Mouse (Mus musculus) liver, embryonic 15.5 days (tissue): ENCODE measurements around the gene Cypt15. TPM values are rescaled to one million over a fixed set of nuclear protein-coding genes. Genes with fewer than 3 reads are reported as not detected.
"Not testable (repeated sequence)": the region's sequence is repeated elsewhere in the genome, so short reads cannot be mapped to it uniquely, and the experiment has no call there.

ENCODE experiments used
- ATAC-seq: fragments of 200-750 bp; cut with Nextera tagmentation; 2 replicates; pipeline ENCODE4 v1.8.0; 2017; ENCODE audit warnings: moderate number of reproducible peaks, mild to moderate bottlenecking, moderate library complexity; ENCODE audit not compliant: insufficient read depth
- H3K27ac ChIP-seq: fragments of 300-500 bp; sonication (generic); replicated peaks from 2 replicates; pipeline ENCODE4 v1.5.1; 2015; ENCODE audit warnings: mild to moderate bottlenecking, inconsistent platforms
- H3K27me3 ChIP-seq: fragments of 300-500 bp; sonication (generic); 2 replicates; pipeline ENCODE4 v1.6.1; 2015; ENCODE audit warnings: mild to moderate bottlenecking, inconsistent platforms
- H3K36me3 ChIP-seq: fragments of 300-500 bp; sonication (generic); replicated peaks from 2 replicates; pipeline ENCODE4 v1.6.1; 2015; ENCODE audit warnings: moderate library complexity, mild to moderate bottlenecking, inconsistent platforms
- H3K4me1 ChIP-seq: fragments of 300-500 bp; sonication (generic); replicated peaks from 2 replicates; pipeline ENCODE4 v1.6.1; 2015; ENCODE audit warnings: inconsistent platforms
- H3K4me2 ChIP-seq: fragments of 300-500 bp; sonication (generic); 2 replicates; pipeline ENCODE4 v1.6.1; 2015; ENCODE audit warnings: moderate library complexity, mild to moderate bottlenecking, inconsistent platforms
- H3K4me3 ChIP-seq: fragments of 300-500 bp; sonication (generic); replicated peaks from 2 replicates; pipeline ENCODE4 v1.5.1; 2015; ENCODE audit warnings: mild to moderate bottlenecking, inconsistent platforms
- H3K9ac ChIP-seq: fragments of 300-500 bp; sonication (generic); 2 replicates; pipeline ENCODE4 v1.6.1; 2015; ENCODE audit warnings: moderate library complexity, mild to moderate bottlenecking, inconsistent platforms
- H3K9me3 ChIP-seq: fragments of 300-500 bp; sonication (generic); replicated peaks from 2 replicates; pipeline ENCODE4 v1.6.1; 2016; ENCODE audit warnings: inconsistent platforms
- WGBS: fragments of 180-500 bp; shearing (Covaris S2); methylation state at CpG from one replicate; pipeline ENCODE4 v1.1.7; 2015; ENCODE audit warnings: mixed read lengths; ENCODE audit not compliant: insufficient replicate concordance; 5-methylcytosine and 5-hydroxymethylcytosine counted together
- polyA plus RNA-seq: library from polyadenylated mRNA; unstranded; fragments of >200 nt; fragmentation: Nextera tagmentation; extraction: Ambion mirVana; gene quantifications from 2 replicates; pipeline ENCODE4 v1.2.1, GENCODE M21; 2015

Gene Cypt15
- polyA plus RNA-seq, result not detected in 2 replicates

GRCm38 (mm10) chrX:39345967-39346366 is at the start of gene Cypt15:
Gene Cypt15 (plus strand): TSS chrX:39346267.
- WGBS, result 53% methylated on average over 1 of the region's 1 CpGs
- H3K4me3 ChIP-seq, ATAC-seq, H3K4me2 ChIP-seq, H3K9ac ChIP-seq, H3K36me3 ChIP-seq, H3K27ac ChIP-seq, H3K27me3 ChIP-seq, H3K9me3 ChIP-seq, H3K4me1 ChIP-seq: not testable (repeated sequence)

DNA sequence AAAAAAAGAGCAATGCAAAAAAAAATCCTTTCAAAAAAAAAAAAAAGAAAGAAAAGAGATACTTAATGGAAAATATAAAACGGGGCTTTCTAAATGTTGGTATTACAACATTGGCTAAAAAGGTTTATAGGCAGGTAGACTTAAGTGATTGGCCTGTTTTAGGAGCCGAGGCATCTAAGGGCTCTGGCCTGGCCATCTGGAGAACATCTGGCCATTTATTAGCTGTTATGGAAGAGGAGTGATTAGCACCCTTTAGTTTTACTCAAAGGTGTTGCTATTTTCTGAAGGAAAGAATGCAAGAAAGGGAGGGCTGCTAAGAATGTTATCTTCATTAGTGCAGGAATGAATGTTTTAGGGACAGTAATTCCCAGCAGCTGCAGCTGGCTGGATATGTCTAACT is 24.9 kb downstream of the Cypt15 start:
- H3K4me2 ChIP-seq, result no peak overlapping the region
- no peaks in the 10 kb centered on the region for H3K27me3 ChIP-seq
- no peaks in the 10 kb centered on the region for H3K9me3 ChIP-seq
- H3K4me3 ChIP-seq, result no peak overlapping the region
- no peak overlapping the region for H3K9ac ChIP-seq
- 46% methylated on average over 2 of the region's 2 CpGs for WGBS
- H3K27ac ChIP-seq, result no peak overlapping the region
- H3K36me3 ChIP-seq, result no peaks in the 10 kb centered on the region
- H3K4me1 ChIP-seq, result no peaks in the 10 kb centered on the region
- ATAC-seq, result no peak

DNA sequence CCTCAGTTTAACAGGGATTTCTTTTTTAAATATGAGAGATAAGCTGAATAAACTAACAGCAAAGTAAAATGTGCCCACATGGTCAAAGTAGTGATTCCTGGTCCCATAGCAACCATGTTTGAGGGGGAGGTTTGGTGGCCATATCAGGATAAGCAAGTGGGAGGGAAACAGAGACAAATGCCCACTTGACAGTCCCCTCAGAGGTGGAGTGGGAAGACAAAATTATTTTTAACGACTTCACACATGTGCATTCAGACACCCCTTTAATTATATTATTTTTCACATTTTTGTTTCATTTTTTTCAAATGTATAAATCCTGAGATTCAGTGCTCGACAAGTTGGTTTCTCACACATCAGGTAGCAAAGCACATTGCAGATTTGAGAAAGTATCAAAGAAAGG is 32.8 kb downstream of the Cypt15 start:
- no peak for ATAC-seq

GRCm38 (mm10) chrX:39383806-39384205 is 37.7 kb downstream of the Cypt15 start:
- H3K27ac ChIP-seq, result no peak overlapping the region
- 38% methylated on average over 2 of the region's 2 CpGs for WGBS
- no peak for ATAC-seq

More for the DNA sequence above, 32.8 kb downstream of the Cypt15 start:
- WGBS, result 53% methylated on average over 2 of the region's 2 CpGs
- no peak overlapping the region for H3K27ac ChIP-seq
- H3K4me1 ChIP-seq, result no peaks in the 10 kb centered on the region
- no peaks in the 10 kb centered on the region for H3K27me3 ChIP-seq
- no peak overlapping the region for H3K9ac ChIP-seq
- no peak overlapping the region for H3K4me3 ChIP-seq
- no peak overlapping the region for H3K4me2 ChIP-seq
- H3K36me3 ChIP-seq, result no peaks in the 10 kb centered on the region
- H3K9me3 ChIP-seq, result no peaks in the 10 kb centered on the region

More at GRCm38 (mm10) chrX:39383806-39384205, 37.7 kb downstream of the Cypt15 start:
- no peak overlapping the region for H3K4me2 ChIP-seq
- no peak overlapping the region for H3K9ac ChIP-seq
- no peaks in the 10 kb centered on the region for H3K4me1 ChIP-seq
- H3K9me3 ChIP-seq, result no peaks in the 10 kb centered on the region
- no peaks in the 10 kb centered on the region for H3K36me3 ChIP-seq
- H3K27me3 ChIP-seq, result no peaks in the 10 kb centered on the region
- no peak overlapping the region for H3K4me3 ChIP-seq
